Mouse (Mus musculus): ENCODE results near the gene Entpd2. TPM values are rescaled to one million over a fixed set of nuclear protein-coding genes. Genes with fewer than 3 reads are reported as not detected.
"Not testable (repeated sequence)": the region's sequence is repeated elsewhere in the genome, so short reads cannot be mapped to it uniquely, and the experiment has no call there.

The Entpd2 gene
- polyA plus RNA-seq, 1 experiment from 2014 or later = 0.31 TPM

GRCm38 (mm10) chr2:25400291-25400690, 4.6 kb downstream of the Entpd2 start:
- H3K4me3 ChIP-seq = peak overlapping the region; percentile 29; the same call in 1 of the 2 replicates
- WGBS = 29% methylated on average over 16 of the region's 16 CpGs
- H3K4me1 ChIP-seq (replicated peaks) = peaks cover 49% of the 10 kb centered on the region
- no peak for DNase-seq (ENCODE audit: low spot score)
- no peaks in the 10 kb centered on the region for H3K9me3 ChIP-seq
- H3K27me3 ChIP-seq (ENCODE audit: insufficient read depth, poor library complexity, severe bottlenecking) = peaks cover 95% of the 10 kb centered on the region
- no peaks in the 10 kb centered on the region; the same call in 1 of the 2 replicates for H3K36me3 ChIP-seq
- H3K27ac ChIP-seq = no peak overlapping the region

DNA sequence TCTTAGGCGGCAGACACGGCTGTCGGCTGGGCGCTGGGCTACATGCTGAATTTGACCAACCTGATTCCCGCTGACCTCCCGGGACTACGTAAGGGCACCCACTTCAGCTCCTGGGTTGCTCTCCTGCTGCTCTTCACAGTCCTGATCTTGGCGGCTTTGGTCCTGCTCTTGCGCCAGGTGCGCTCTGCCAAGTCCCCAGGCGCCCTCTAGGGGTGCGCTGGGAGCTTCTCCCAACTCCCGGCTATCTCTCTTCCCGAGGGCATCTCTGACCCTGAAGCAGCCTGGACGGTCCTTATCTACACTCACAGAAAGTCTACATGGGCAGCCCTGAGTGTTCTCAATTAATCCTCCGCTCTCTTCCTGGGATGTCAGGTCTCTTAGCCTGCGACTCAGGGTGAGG, 5.1 kb downstream of the Entpd2 start:
- Histone ChIP-seq H3K27me3 (ENCODE audit: insufficient read depth, poor library complexity, severe bottlenecking) (peaks cover 95% of the 10 kb centered on the region), H3K36me3 (no peaks in the 10 kb centered on the region; the same call in 1 of the 2 replicates), H3K4me3 (peak overlapping the region; percentile 29; the same call in 1 of the 2 replicates), H3K9me3 (no peaks in the 10 kb centered on the region), H3K4me1 (replicated peaks) (peaks cover 45% of the 10 kb centered on the region), H3K27ac (no peak overlapping the region)
- peak; percentile 36 for DNase-seq (ENCODE audit: low spot score)
- WGBS = 5% methylated on average over 17 of the region's 17 CpGs

DNA sequence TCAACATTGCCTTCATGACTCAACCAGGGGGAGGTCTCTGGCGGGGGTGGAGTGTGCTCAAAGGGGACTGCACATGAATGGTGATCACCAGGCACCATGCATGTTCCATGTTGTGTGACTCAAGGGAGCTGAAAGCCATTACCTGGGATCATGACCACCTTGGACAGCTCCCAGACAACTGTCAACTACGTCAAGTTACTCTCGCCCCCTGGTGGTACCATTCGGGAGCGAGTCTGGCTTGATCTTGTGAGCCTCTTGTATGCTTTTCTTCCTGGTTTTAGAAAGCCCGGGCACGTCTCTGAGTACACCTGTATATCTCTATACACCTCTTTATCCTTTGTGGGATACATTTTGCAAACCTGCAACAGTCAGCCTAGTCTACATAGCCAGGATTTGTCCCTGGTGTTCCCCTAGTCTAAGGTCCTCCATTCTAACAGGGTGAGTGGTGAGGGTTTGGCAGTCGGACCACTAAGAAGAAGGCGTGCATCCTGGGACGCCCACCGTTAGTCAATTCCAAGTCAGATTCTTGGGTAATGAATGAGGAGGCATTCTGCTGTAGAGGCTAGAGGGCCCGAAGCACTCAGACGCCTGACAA, 6.8 kb downstream of the Entpd2 start:
- Histone ChIP-seq H3K9me3 (no peaks in the 10 kb centered on the region), H3K4me3 (peak overlapping the region; percentile 80), H3K27ac (peak overlapping the region; percentile 90), H3K4me1 (replicated peaks) (peaks cover 36% of the 10 kb centered on the region), H3K36me3 (peaks cover 5% of the 10 kb centered on the region), H3K27me3 (ENCODE audit: insufficient read depth, poor library complexity, severe bottlenecking) (peaks cover 77% of the 10 kb centered on the region)
- peak; percentile 84 for DNase-seq (ENCODE audit: low spot score)
- under 1% methylated on average over 13 of the region's 13 CpGs for WGBS

- Histone ChIP-seq H3K36me3 (peaks cover 11% of the 10 kb centered on the region), H3K27ac (peak overlapping the region; percentile 90), H3K9me3 (no peaks in the 10 kb centered on the region), H3K27me3 (ENCODE audit: insufficient read depth, poor library complexity, severe bottlenecking) (peaks cover 71% of the 10 kb centered on the region), H3K4me3 (peak overlapping the region; percentile 80), H3K4me1 (replicated peaks) (peaks cover 36% of the 10 kb centered on the region)
- under 1% methylated on average over 54 of the region's 54 CpGs for WGBS
- peak; percentile 70 for DNase-seq (ENCODE audit: low spot score)
Observed at GRCm38 (mm10) chr2:25402972-25403601, 7.4 kb downstream of the Entpd2 start.

GRCm38 (mm10) chr2:25403994-25404393, 8.3 kb downstream of the Entpd2 start:
- Histone ChIP-seq H3K27me3 (ENCODE audit: insufficient read depth, poor library complexity, severe bottlenecking) (peaks cover 62% of the 10 kb centered on the region), H3K27ac (peak overlapping the region; percentile 90; the same call in 1 of the 2 replicates)

DNA sequence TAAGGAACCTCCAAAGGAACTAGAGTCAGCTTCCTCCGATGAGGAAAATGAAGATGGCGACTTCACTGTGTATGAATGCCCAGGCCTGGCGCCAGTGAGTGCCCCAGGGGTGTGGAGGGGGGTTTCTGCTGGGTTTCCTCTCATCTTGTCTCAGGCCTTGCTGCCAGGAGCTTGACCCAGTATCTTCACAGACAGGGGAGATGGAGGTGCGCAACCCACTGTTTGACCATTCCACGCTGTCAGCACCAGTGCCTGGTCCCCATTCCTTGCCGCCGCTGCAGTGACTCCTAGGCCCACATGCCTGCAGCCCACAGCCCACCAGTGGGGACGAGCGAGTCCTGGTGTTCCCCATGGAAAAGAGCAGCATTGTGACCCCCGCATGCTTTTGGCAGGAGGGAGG, 13.2 kb downstream of the Entpd2 start:
- H3K27me3 ChIP-seq (ENCODE audit: insufficient read depth, poor library complexity, severe bottlenecking) = peaks cover 13% of the 10 kb centered on the region
- 86% methylated on average over 10 of the region's 10 CpGs for WGBS
- H3K27ac ChIP-seq = no peak overlapping the region
- H3K4me3 ChIP-seq = no peak overlapping the region
- H3K36me3 ChIP-seq = peaks cover 32% of the 10 kb centered on the region
- no peaks in the 10 kb centered on the region for H3K9me3 ChIP-seq
- H3K4me1 ChIP-seq (replicated peaks) = peaks cover 13% of the 10 kb centered on the region
- DNase-seq (ENCODE audit: low spot score) = no peak

More at GRCm38 (mm10) chr2:25403994-25404393, 8.3 kb downstream of the Entpd2 start:
- Histone ChIP-seq H3K4me3 (peak overlapping the region; percentile 80), H3K36me3 (peaks cover 20% of the 10 kb centered on the region), H3K9me3 (no peaks in the 10 kb centered on the region), H3K4me1 (replicated peaks) (peaks cover 36% of the 10 kb centered on the region)
- WGBS = 85% methylated on average over 4 of the region's 4 CpGs
- no peak for DNase-seq (ENCODE audit: low spot score)

DNA sequence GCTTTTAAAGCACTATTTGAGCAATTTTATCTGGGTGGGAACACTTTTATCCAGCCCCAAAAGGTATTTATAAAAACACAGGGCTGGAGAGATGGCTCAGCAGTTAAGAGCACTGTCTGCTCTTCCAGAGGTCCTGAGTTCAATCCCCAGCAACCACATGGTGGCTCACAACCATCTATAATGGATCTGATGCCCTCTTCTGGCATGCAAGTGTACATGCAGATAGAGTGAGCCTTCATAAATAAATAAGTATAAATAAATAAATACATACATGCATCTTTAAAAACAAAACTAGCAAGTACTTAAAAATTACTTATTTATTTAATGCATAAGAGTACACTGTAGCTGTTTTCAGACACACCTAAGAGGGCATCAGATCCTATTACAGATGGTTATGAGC, 17.8 kb downstream of the Entpd2 start:
- H3K9me3 ChIP-seq; H3K27ac ChIP-seq; DNase-seq (ENCODE audit: low spot score): not testable (repeated sequence)

GRCm38 (mm10) chr2:25417426-25417825, 21.8 kb downstream of the Entpd2 start:
- Histone ChIP-seq H3K9me3 (no peaks in the 10 kb centered on the region), H3K27me3 (ENCODE audit: insufficient read depth, poor library complexity, severe bottlenecking) (peaks cover 8% of the 10 kb centered on the region; the same call in 1 of the 2 replicates), H3K36me3 (no peaks in the 10 kb centered on the region), H3K4me3 (no peak overlapping the region), H3K4me1 (replicated peaks) (peaks cover 13% of the 10 kb centered on the region; the same call in 1 of the 2 replicates), H3K27ac (no peak overlapping the region)
- DNase-seq (ENCODE audit: low spot score) = no peak
- WGBS = 13% methylated on average over 3 of the region's 3 CpGs

More for the DNA sequence above, 17.8 kb downstream of the Entpd2 start:
- H3K4me1 ChIP-seq (replicated peaks) = peaks cover 12% of the 10 kb centered on the region; the same call in 1 of the 2 replicates
- H3K36me3 ChIP-seq = peaks cover 18% of the 10 kb centered on the region
- H3K4me3 ChIP-seq; H3K27me3 ChIP-seq (ENCODE audit: insufficient read depth, poor library complexity, severe bottlenecking): not testable (repeated sequence)

GRCm38 (mm10) chr2:25421896-25422295, 26.2 kb downstream of the Entpd2 start:
- WGBS = 20% methylated on average over 3 of the region's 3 CpGs
- Histone ChIP-seq H3K27ac (no peak overlapping the region), H3K9me3 (no peaks in the 10 kb centered on the region), H3K4me1 (replicated peaks) (peaks cover 7% of the 10 kb centered on the region; the same call in 1 of the 2 replicates), H3K4me3 (no peak overlapping the region), H3K27me3 (ENCODE audit: insufficient read depth, poor library complexity, severe bottlenecking) (peaks cover 52% of the 10 kb centered on the region), H3K36me3 (no peaks in the 10 kb centered on the region)
- DNase-seq (ENCODE audit: low spot score) = peak; percentile 62

DNA sequence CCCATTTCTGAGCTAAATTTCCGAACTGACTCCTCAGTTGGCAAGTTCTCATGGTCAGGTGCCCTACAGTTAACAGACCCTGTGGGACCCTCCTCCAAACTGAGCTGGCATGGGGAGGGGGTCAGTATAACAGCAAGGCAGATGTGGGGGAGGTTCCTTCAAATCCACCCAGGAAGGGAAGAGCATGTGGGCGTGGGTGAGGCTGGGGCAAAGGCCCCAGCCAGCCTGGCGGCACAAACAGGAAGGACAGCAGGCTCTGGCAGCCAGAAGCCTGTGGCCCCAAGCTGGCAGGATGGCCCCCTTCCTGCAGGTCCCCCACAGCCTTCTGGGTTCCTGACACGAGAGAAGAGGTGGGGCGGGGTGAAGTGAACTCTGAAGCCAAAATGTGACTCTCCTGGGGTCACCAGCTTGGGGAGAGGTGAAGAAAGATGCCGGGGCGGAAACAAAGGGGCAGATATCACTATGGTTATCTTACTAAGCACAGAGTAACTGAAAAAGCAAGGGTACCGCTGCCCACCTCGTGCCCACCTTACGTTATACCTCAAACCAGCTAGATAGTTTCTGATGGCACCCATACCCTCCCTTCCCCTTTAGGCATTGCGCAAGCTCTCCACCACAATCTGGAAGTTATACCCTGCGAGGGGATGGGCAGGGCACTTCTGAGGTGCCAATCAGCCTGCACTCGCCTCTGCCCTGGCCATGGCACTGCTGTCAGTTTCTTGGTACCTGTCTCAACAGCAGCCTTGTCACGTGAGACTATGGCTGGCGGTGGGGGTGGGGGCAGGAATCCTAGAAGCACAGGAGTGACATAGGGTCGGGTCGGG, 27.1 kb downstream of the Entpd2 start, which contains the start of gene Fut7:
Gene Fut7, plus strand, starts transcription at position 681 of the 824 bp plus-strand sequence.
- Histone ChIP-seq H3K9me3 (no peaks in the 10 kb centered on the region), H3K36me3 (no peaks in the 10 kb centered on the region), H3K4me3 (no peak within 1 kb of the TSS), H3K27ac (no peak within 1 kb of the TSS), H3K27me3 (ENCODE audit: insufficient read depth, poor library complexity, severe bottlenecking) (peaks cover 53% of the 10 kb centered on the region), H3K4me1 (replicated peaks) (peaks cover 2% of the 10 kb centered on the region; the same call in 1 of the 2 replicates)
- no peak for DNase-seq (ENCODE audit: low spot score)
- WGBS = 68% methylated on average over 17 of the region's 17 CpGs

DNA sequence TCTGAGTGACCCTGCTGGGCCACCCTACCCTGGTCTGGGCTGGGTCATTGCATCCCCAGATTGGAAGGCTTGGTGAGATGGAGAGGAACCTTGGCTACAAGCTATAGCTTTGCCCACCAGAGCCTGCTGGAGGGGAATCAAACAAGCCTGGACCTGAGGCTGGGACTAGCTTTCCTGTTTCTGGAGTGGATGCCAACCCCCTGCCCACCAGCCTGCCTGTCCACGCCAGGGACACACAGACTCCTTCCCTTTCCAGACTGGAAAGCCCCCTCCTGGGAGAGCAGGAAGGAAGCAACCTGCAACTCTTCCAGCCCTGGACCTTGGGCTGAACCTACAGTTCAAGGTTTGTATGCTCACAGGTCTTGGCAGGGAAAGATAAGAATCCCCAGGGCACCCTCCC, 28.0 kb downstream of the Entpd2 start:
- no peaks in the 10 kb centered on the region for H3K36me3 ChIP-seq

DNA sequence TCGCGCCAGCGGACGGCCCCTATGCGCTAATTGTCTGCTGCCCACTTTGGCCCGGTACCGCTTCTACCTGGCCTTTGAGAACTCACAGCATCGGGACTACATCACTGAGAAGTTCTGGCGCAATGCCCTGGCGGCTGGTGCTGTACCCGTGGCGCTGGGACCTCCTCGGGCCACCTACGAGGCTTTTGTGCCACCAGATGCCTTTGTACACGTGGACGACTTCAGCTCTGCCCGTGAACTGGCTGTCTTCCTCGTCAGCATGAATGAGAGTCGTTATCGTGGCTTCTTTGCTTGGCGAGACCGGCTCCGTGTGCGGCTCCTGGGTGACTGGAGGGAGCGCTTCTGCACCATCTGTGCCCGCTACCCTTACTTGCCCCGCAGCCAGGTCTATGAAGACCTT, 29.8 kb downstream of the Entpd2 start:
- Histone ChIP-seq H3K27me3 (ENCODE audit: insufficient read depth, poor library complexity, severe bottlenecking) (peaks cover 60% of the 10 kb centered on the region), H3K36me3 (no peaks in the 10 kb centered on the region), H3K4me3 (no peak overlapping the region), H3K9me3 (no peaks in the 10 kb centered on the region), H3K4me1 (replicated peaks) (peaks cover 24% of the 10 kb centered on the region), H3K27ac (no peak overlapping the region)
- no peak for DNase-seq (ENCODE audit: low spot score)
- WGBS = 51% methylated on average over 27 of the region's 27 CpGs

More for the DNA sequence above, 28.0 kb downstream of the Entpd2 start:
- Histone ChIP-seq H3K4me3 (no peak overlapping the region), H3K9me3 (no peaks in the 10 kb centered on the region), H3K27ac (no peak overlapping the region), H3K27me3 (ENCODE audit: insufficient read depth, poor library complexity, severe bottlenecking) (peaks cover 49% of the 10 kb centered on the region), H3K4me1 (replicated peaks) (peaks cover 6% of the 10 kb centered on the region)
- no peak for DNase-seq (ENCODE audit: low spot score)
- WGBS = 71% methylated on average over 1 of the region's 1 CpGs

Data from hindbrain, embryonic 10.5 days (tissue).